ENCODE assay signal across 15 mouse cellular contexts in genomic region chr7:137128726-137129125, GRCm38 (mm10).
"Had no signal": no experiment of that assay in that cellular context is flagged by ENCODE, and none has a peak within 500 bp of the region (broad histone marks: within the 10 kb centered on the region; RNA-seq: fewer than 3 reads in every experiment).

No protein-coding gene starts in this region.

- H3K27ac ChIP-seq: intestine, embryonic 15.5 days; layer of hippocampus, adult 2 months; liver, embryonic 15.5 days; midbrain, embryonic 13.5 days; stomach, postnatal 0 days had no signal

- H3K4me1 ChIP-seq: intestine, embryonic 15.5 days; liver, embryonic 15.5 days had no signal

- H3K4me2 ChIP-seq: intestine, embryonic 15.5 days; liver, embryonic 11.5 days; liver, embryonic 15.5 days; midbrain, embryonic 13.5 days had no signal

- H3K27me3 ChIP-seq: intestine, embryonic 15.5 days; liver, embryonic 15.5 days had no signal

- ATAC-seq: intestine, embryonic 15.5 days; lung, postnatal 0 days; midbrain, embryonic 13.5 days had no signal

- H3K9me3 ChIP-seq: intestine, embryonic 15.5 days; limb, embryonic 10.5 days; liver, embryonic 15.5 days; midbrain, embryonic 13.5 days had no signal

- H3K9ac ChIP-seq: intestine, embryonic 15.5 days; liver, embryonic 15.5 days; midbrain, embryonic 13.5 days had no signal

- H3K4me3 ChIP-seq: intestine, embryonic 15.5 days; layer of hippocampus, adult 2 months; limb, embryonic 10.5 days; liver, embryonic 15.5 days; midbrain, embryonic 13.5 days had no signal

- H3K36me3 ChIP-seq: intestine, embryonic 15.5 days; limb, embryonic 10.5 days; liver, embryonic 15.5 days; midbrain, embryonic 13.5 days had no signal

- DNase-seq: kidney, adult 18-20 months; kidney, postnatal 10 days; kidney, postnatal 4 days; lung, adult 2 months; lung, postnatal 36 days; thymus, adult 18-20 months; thymus, postnatal 14 days had no signal
